Mouse (Mus musculus) cerebellum, postnatal 4 days (tissue): ENCODE data around the gene Krt18.
A peak's percentile ranks its signal among the peaks of the same experiment; 100 is the strongest.
"Not testable (repeated sequence)": the region's sequence is repeated elsewhere in the genome, so short reads cannot be mapped to it uniquely, and the experiment has no call there.

ENCODE experiments used
- DNase-seq, 2 experiments: peaks; one replicate each; pipeline ENCODE4 v3.0.0; 2022; ENCODE audit warnings: low spot score in 2 of 2, mixed read lengths in 1 of 2

The Krt18 gene

DNA sequence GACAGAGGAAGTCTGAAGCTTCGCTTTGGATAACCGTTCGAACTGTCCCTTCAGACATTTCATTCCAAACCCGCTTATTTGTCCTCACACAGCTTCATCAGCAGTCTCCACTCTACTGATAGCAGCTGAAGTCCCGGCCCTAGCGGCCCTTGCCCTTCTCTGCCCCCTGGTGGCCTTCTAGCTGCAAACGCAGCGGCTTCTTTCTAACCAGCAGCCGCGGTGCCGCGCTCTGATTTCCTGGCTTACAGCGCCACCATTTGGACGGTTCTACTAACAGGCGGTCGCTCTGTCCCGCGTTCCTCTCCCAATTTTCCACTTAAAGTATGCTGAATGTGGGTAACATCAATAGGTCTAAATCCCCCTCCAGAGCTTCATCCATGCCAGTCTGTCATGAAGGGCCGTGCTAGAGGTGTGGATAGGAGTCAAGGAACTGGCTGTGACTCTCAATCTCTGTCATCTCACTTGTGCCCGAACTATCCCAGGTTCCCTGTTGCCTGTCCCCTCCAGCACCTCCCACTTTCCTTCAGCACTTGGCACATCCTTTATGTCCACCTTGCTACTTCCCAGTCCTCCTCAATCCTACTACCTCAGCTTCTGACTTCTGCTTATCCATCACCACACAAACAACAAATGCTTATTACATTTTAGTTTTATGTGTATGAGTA, 37.8 kb downstream of the Krt18 start:
- peak; percentile 95 to 96 for DNase-seq

DNA sequence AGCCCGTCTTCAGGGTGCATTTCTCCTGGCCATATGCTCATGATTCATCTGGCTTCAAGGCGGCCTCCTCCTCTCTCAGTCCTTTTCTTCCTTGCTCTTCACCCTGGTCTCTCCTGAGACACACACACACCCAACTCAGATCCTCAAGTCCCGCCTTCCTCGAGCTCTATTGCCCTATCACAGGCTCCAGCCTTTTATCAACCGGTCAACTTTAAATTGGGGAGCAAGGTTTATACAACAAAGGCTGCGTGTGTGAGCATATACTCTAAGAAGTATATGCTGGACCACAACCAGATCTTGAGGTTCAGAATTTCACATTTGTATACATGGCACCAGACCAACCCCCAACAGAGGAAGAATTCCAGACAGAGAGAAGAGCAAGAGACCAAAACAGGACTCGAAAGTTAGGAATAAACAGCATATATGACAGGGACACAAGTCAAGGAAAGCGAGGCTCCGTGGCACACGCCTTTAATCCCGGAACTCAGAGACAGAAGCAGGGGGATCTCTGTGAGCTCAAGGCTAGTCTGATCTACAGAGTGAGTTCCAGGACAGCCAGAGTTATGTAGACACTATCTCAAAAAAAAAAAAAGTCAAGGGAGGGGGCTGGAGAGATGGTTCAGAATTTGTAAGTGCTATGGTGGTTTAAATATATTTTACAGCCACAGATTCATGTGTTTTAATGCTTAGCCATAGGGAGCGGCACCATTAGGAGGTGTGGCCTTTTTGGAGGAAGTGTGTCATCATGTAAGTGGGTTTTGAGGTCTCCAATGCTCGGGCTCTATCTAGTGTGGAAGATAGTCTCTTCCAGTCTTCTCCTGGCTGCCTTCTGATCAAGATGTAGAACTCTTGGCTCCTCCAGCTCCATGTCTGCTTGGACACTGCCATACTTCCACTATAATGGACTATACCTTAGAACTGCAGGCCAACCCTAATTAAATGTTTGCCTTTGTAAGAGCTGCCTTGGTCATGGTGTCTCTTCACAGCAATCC, 42.8 kb downstream of the Krt18 start:
- no peak for DNase-seq

DNA sequence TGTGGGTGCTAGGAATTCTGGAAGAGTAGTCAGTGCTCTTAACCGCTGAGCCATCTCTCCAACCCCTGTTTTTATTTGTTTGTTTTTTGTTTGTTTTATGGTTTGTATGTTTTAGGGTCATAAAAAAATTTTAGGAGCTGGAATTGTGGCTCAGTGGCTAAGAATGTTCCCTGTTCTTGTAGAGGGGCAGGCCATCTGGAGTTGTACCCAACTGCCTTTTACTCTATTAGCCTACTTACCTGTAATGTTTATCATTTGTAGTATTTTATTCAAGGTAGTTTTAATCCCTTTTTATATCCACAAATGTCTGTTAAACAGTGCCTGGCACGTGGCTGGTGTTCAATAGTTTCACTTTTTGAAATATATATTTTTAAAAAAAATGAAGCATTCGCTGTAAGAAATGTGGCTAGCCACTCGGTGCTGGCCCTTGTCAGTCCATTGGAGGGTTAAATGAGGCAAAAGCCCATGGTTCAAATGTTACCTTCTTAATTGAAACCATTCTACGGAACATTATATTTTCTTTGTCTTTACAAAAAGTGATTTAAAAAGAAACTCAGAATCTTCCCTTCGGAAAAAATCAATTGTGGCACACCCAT, 45.1 kb downstream of the Krt18 start:
- DNase-seq, result no peak

DNA sequence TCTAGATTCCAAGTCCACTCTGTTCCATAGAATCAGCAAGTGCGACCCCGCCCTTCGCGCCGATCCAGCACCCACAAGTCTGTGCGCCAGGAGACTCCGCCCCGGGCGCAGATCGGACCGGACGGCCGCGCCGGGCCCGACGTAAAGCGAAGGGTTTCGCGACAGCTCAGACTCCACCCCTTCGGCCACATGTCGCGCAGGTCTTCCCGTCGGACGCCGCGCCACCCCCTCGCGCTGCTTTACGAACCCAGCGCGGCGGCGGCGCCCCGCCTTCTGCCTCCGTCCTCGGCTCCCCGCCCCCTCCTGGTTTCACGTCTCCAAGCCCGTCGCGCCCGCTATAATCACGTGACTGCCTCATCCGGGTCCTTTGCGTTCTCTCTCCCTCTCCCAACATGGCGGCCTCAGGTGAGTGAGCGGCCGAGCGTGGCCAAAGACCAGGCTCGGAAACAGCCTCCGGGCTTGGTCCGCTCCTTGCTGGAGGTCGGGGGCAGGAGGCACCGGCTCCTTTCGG, 45.6 kb downstream of the Krt18 start, which contains the start of gene Eif4b:
Eif4b (plus strand) TSS at position 215 of the 511 bp plus-strand sequence.
- DNase-seq, result peak; percentile 96 to 99

DNA sequence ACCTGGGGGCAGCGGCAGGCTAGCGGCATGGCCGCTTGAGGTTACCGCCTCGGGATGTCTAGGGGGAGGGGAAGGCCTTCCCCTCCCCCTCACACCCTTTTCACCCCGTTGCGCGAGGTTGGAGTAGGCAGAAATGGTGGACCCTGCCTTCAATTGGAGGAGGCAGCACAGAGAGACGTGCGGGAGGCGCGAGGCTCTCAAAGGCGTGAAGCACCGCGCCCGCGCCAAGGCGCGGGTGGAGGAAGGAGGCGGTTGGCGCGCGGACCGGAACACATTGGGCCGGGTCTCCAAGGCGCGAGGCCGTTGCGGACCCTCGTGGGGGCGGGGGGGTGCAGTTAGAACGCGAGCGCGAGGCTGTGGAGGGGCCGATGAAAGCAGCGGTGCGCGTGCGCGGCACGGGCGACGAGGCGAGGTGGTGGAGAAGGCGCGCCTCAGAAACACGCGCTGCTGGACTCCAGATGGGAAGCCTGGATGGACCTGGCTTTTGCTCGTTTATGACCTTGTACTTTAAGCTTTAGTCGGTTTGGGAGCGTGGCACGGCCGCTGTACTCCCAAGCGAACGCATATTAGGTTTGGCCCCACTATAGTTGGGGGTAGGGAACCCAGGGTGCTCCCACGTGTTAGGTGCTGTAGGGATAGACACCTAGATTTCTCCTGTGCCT, 46.2 kb downstream of the Krt18 start:
- DNase-seq, result peak; percentile 37 to 70

DNA sequence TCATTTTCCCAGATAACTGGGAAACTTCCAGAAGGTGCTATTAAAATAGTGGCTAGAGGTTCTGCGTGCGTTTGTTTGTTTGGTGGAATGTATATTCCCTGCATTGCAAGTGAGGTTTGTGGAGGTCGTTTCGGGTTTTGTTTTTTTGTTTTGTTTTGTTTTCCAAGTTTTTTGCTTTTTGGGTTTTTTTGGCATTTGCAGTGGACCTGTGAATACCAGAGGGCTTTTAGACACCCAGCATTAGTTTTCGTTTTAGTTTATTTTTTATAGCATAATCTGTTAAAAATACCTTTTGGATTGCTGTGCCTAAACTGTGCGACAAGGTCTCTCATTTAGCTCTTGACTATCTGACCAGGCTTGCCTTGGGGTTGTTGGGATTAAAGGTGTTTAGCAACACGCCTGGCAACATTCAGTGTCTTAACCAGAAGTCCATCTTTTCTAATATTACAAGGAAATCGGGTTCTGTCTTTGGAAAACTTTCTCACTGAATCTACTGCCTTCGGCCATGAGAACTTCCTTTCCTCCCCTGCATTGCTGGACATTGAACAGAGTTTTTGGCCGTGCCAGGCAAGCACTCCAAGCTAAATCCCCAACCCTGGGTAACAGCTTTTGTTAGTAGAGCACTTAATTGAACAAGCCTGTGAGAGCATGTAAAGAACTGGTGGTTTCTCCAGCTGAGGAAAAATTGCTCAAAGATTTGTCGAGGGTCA, 47.1 kb downstream of the Krt18 start:
- no peak for DNase-seq

DNA sequence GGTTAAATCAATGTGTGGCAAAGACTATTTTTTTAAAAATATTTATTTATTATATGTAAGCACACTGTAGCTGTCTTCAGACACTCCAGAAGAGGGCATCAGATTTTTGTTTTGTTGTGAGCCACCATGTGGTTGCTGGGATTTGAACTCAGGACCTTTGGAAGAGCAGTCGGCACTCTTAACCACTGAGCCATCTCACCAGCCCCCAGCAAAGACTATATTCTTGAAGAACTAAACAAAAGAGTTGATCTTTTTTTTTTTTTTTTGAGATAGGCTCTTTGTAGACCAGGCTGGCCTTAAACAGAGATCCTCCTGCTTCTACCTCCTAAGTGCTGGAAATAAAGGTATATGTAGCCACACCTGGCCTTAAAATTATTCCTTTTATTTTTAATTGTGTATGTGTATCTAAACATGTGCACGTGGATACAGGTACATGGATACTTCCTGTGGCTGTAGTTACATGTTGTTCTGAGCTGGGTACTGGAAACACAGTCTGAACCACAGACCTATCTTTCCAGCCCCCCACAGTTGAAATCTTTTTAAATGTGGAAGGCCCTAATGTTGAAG, 49.2 kb downstream of the Krt18 start:
- DNase-seq, result no peak

DNA sequence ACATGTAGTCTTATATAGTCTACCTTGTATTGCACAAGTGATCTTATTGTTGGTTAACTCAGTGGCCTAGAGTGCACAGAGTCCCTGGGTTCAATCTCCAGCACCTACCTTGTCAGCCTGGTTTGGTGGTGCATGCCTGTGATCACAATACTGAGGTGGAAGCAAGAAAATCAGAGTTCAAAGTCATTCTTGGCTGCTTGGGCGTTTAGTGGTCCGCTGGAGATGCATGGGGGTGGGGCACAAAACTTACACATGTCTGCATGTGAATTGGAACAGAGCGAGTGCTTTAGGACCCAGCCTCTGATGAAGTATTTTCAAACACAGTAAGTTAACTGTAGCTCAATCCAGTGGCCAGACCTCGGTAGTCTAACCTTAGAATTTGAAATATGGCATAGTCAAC, 51.2 kb downstream of the Krt18 start:
- DNase-seq, result no peak

DNA sequence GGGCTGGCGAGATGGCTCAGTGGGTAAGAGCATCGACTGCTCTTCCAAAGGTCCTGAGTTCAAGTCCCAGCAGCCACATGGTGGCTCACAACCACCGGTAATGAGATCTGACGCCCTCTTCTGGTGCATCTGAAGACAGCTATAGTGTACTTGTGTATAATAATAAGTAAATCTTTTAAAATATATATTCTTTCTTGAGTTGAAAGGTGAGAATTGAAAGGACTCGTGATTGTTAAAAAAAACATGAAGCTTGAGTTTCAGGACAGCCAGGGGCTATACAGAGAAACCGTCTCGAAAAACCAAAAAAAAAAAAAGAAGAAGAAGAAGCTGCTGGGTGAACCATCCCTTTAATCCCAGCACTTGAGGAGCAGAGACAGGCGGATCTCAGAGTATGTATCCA, 51.9 kb downstream of the Krt18 start:
- not testable (repeated sequence) for DNase-seq

DNA sequence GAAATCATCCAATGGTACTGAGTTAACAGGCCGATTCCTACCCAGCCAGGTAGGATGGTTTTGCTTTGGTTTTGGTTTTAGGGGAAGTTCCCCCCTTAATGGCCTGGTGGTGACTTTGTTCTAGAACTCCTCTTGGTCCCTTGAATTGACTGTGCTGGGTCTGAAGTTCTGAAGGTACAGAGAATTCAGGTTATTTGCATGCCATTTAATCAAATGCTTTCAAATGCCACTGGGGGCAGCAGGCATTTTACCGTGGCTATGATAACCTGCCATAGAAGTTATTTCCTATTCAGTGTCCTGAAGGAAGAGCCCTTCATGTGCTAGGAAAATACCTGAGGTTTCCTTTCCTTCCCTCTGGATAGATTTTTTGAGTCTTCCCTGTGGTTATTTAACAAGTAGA, 52.4 kb downstream of the Krt18 start:
- DNase-seq, result no peak
